Mouse (Mus musculus): Measurements from ENCODE around the gene Smpx. TPM values are rescaled to one million over a fixed set of nuclear protein-coding genes. Genes with fewer than 3 reads are reported as not detected.

Smpx gene
- total and polyA plus RNA-seq, 3 experiments, result not detected

DNA sequence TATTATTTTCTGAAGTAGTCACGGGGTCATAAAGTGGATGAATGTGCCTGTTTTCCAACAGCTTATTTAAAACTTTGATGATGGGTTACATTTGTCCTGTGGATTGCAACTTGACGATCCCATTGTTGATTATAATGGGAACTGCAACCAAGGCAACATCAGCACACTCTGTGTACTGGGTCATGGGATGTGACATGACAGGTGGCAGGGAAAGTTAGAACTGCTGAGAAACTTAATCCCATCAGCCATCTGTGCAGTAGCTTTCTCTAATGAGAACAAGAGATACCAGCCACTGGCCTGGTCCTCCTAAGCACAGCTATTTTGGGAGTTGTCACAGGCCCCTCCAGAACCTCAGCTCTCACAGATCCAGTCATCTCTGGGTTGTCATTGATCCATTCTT lies 8.5 kb downstream of the Smpx start:
- no peak for DNase-seq (ENCODE audit: extremely low read depth)
- dilution Hi-C loops (cut with MboI; ENCODE audit: extremely low pct_ligation_motif_present, extremely low pct_unique_long_range_greater_than_20kb, low sequenced_read_pairs) (no loop called here), in situ Hi-C loops (cut with MboI; ENCODE audit: low pct_ligation_motif_present, low pct_unique_long_range_greater_than_20kb, low sequenced_read_pairs) (no loop called here)
- Histone ChIP-seq H3K4me1 (ENCODE audit: control insufficient read depth in 1 of 2, insufficient read depth in 2 of 2) (no peaks in the 10 kb centered on the region), H3K9ac (ENCODE audit: insufficient read depth, low read depth) (no peak overlapping the region), H3K27ac (ENCODE audit: insufficient read depth, low read depth) (no peak overlapping the region), H3K4me2 (ENCODE audit: insufficient read depth, low read depth, poor library complexity, severe bottlenecking) (no peak overlapping the region), H3K27me3 (replicated peaks) (no peaks in the 10 kb centered on the region), H3K79me2 (replicated peaks; ENCODE audit: control insufficient read depth, extremely low read depth, insufficient read depth, poor library complexity, severe bottlenecking) (no peaks in the 10 kb centered on the region), H3K9me3 (replicated peaks; ENCODE audit: low read length) (no peaks in the 10 kb centered on the region), H3K36me3 (replicated peaks in 1 of 2; ENCODE audit: control insufficient read depth in 1 of 2, insufficient read depth in 1 of 2, low read length in 1 of 2) (no peaks in the 10 kb centered on the region), H3K4me3 (replicated peaks in 1 of 3; ENCODE audit: low read depth in 2 of 3, low read length in 2 of 3, poor library complexity in 1 of 3) (no peak overlapping the region)
- TF ChIP-seq MYC (IDR thresholded peaks at IDR 0.05; ENCODE audit: low read depth, low read length) (no peak), RAD21 (IDR thresholded peaks at IDR 0.05; ENCODE audit: low read depth, low read length) (no peak), ZMIZ1 (IDR thresholded peaks at IDR 0.05; ENCODE audit: low read depth, low read length) (no peak), MXI1 (IDR thresholded peaks at IDR 0.05; ENCODE audit: low read depth, low read length) (no peak), ETS1 (conservative IDR thresholded peaks at IDR 0.05; ENCODE audit: low read depth, low read length) (no peak), IRF4 (IDR thresholded peaks at IDR 0.05; ENCODE audit: low read depth, low read length) (no peak), KAT2A (IDR thresholded peaks at IDR 0.05; ENCODE audit: insufficient replicate concordance, low read length) (no peak), TBP (conservative IDR thresholded peaks at IDR 0.05; ENCODE audit: low read depth, low read length) (no peak), CTCF (conservative IDR thresholded peaks at IDR 0.05 in 1 of 2, IDR thresholded peaks at IDR 0.05 in 1 of 2; ENCODE audit: low read depth in 2 of 2, low read length in 2 of 2) (no peak), MAX (IDR thresholded peaks at IDR 0.05; ENCODE audit: low read length) (no peak), ZC3H11A (IDR thresholded peaks at IDR 0.05; ENCODE audit: low read depth, low read length) (no peak), E2F4 (IDR thresholded peaks at IDR 0.05; ENCODE audit: insufficient replicate concordance, low read depth, low read length) (no peak), GABPA (IDR thresholded peaks at IDR 0.05; ENCODE audit: insufficient replicate concordance, low read depth, low read length) (no peak), SMC3 (IDR thresholded peaks at IDR 0.05; ENCODE audit: low read depth, low read length) (no peak), PAX5 (IDR thresholded peaks at IDR 0.05; ENCODE audit: low read length) (no peak), USF2 (conservative IDR thresholded peaks at IDR 0.05; ENCODE audit: low read depth, low read length) (no peak), POLR2A (IDR thresholded peaks at IDR 0.05; ENCODE audit: low read depth, low read length) (no peak), TCF12 (IDR thresholded peaks at IDR 0.05; ENCODE audit: low read depth, low read length) (no peak), EP300 (IDR thresholded peaks at IDR 0.05; ENCODE audit: low read length) (no peak), CHD2 (IDR thresholded peaks at IDR 0.05; ENCODE audit: low read length) (no peak)

DNA sequence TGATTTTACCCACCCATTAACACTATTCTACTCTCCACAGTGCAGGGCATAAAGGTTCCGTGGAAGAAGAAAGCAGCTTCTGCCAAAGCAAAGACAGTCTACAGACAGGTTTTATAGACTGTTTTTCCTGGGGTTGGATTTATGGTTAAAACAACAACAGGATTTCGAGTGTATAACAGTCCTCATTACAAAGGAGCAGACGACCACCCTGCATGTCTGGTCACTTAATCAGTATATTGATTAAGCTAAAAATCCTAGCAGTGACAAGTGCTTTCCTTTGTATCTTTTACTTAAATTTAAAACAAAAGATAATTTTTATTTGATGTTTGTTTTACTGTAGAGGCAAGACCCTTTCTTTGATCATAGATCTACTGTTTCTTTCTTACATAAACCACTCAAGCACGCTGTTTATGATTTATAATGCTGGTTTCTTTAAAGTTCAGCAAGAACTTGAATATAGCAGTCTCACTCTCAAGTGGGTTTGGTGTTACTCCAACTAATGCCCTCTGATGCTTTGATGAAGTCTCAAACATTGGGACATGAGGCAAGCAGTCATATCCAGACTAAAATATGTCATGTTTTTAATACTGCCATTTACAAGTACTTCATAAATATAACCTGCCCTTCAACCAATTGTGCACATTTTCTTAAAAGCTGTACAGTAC lies 10.0 kb downstream of the Smpx start:
- Histone ChIP-seq H3K27me3 (replicated peaks) (no peaks in the 10 kb centered on the region), H3K79me2 (replicated peaks; ENCODE audit: control insufficient read depth, extremely low read depth, insufficient read depth, poor library complexity, severe bottlenecking) (no peaks in the 10 kb centered on the region)

More for the DNA sequence above, 10.0 kb downstream of the Smpx start:
- no peak overlapping the region for H3K4me2 ChIP-seq (ENCODE audit: insufficient read depth, low read depth, poor library complexity, severe bottlenecking)
- dilution Hi-C loops (cut with MboI; ENCODE audit: extremely low pct_ligation_motif_present, extremely low pct_unique_long_range_greater_than_20kb, low sequenced_read_pairs) (no loop called here), in situ Hi-C loops (cut with MboI; ENCODE audit: low pct_ligation_motif_present, low pct_unique_long_range_greater_than_20kb, low sequenced_read_pairs) (no loop called here)
- no peaks in the 10 kb centered on the region for H3K36me3 ChIP-seq (replicated peaks in 1 of 2; ENCODE audit: control insufficient read depth in 1 of 2, insufficient read depth in 1 of 2, low read length in 1 of 2)
- no peaks in the 10 kb centered on the region for H3K9me3 ChIP-seq (replicated peaks; ENCODE audit: low read length)
- H3K4me3 ChIP-seq (replicated peaks in 1 of 3; ENCODE audit: low read depth in 2 of 3, low read length in 2 of 3, poor library complexity in 1 of 3), result no peak overlapping the region
- TF ChIP-seq POLR2A (IDR thresholded peaks at IDR 0.05; ENCODE audit: low read depth, low read length) (no peak), UBTF (IDR thresholded peaks at IDR 0.05; ENCODE audit: low read depth, low read length) (no peak), KAT2A (IDR thresholded peaks at IDR 0.05; ENCODE audit: insufficient replicate concordance, low read length) (no peak), RCOR1 (conservative IDR thresholded peaks at IDR 0.05; ENCODE audit: low read depth, low read length) (no peak), IRF4 (IDR thresholded peaks at IDR 0.05; ENCODE audit: low read depth, low read length) (no peak), E2F4 (IDR thresholded peaks at IDR 0.05; ENCODE audit: insufficient replicate concordance, low read depth, low read length) (no peak), HCFC1 (IDR thresholded peaks at IDR 0.05; ENCODE audit: low read depth, low read length) (no peak), RAD21 (IDR thresholded peaks at IDR 0.05; ENCODE audit: low read depth, low read length) (no peak), CHD2 (IDR thresholded peaks at IDR 0.05; ENCODE audit: low read length) (no peak), ZKSCAN1 (IDR thresholded peaks at IDR 0.05; ENCODE audit: borderline replicate concordance, low read depth, low read length) (no peak), NELFE (IDR thresholded peaks at IDR 0.05; ENCODE audit: low read depth, low read length) (no peak), ZMIZ1 (IDR thresholded peaks at IDR 0.05; ENCODE audit: low read depth, low read length) (no peak)
- no peak overlapping the region for H3K9ac ChIP-seq (ENCODE audit: insufficient read depth, low read depth)
- no peaks in the 10 kb centered on the region for H3K4me1 ChIP-seq (ENCODE audit: control insufficient read depth in 1 of 2, insufficient read depth in 2 of 2)
- H3K27ac ChIP-seq (ENCODE audit: insufficient read depth, low read depth), result no peak overlapping the region
- no peak for DNase-seq (ENCODE audit: extremely low read depth)

Data from CH12.LX (cell line).